Mouse (Mus musculus) kidney, embryonic 14.5 days (tissue): ENCODE measurements around the gene Tnfsf10. TPM values are rescaled to one million over a fixed set of nuclear protein-coding genes. Genes with fewer than 3 reads are reported as not detected.
A peak's percentile ranks its signal among the peaks of the same experiment; 100 is the strongest.

Experiments used
- ATAC-seq: fragments of 200-750 bp; cut with Nextera tagmentation; 2 replicates; pipeline ENCODE4 v1.8.0; 2017; ENCODE audit warnings: moderate number of reproducible peaks, mild to moderate bottlenecking, moderate TSS enrichment, moderate library complexity; ENCODE audit not compliant: low FRiP score, low TSS enrichment
- H3K27ac ChIP-seq: fragments of 300-500 bp; sonication (generic); 2 replicates; pipeline ENCODE4 v1.5.1; 2014; ENCODE audit warnings: low read depth, mild to moderate bottlenecking, low read length, moderate library complexity, mixed read lengths
- H3K27me3 ChIP-seq: fragments of 300-500 bp; sonication (generic); 2 replicates; pipeline ENCODE4 v1.6.1; 2014; ENCODE audit warnings: mild to moderate bottlenecking, low read length; ENCODE audit not compliant: control insufficient read depth, insufficient read depth
- H3K36me3 ChIP-seq: fragments of 300-500 bp; sonication (generic); 2 replicates; pipeline ENCODE4 v1.6.1; 2014; ENCODE audit warnings: low read length, mixed read lengths; ENCODE audit not compliant: control insufficient read depth, insufficient read depth
- H3K4me1 ChIP-seq: fragments of 300-500 bp; sonication (generic); 2 replicates; pipeline ENCODE4 v1.6.1; 2014; ENCODE audit warnings: low read length, mixed read lengths; ENCODE audit not compliant: control insufficient read depth, insufficient read depth
- H3K4me2 ChIP-seq: fragments of 300-500 bp; sonication (generic); replicated peaks from 2 replicates; pipeline ENCODE4 v1.6.1; 2014; ENCODE audit warnings: low read depth, mild to moderate bottlenecking, low read length
- H3K4me3 ChIP-seq: fragments of 300-500 bp; sonication (generic); 2 replicates; pipeline ENCODE4 v1.5.1; 2014; ENCODE audit warnings: mild to moderate bottlenecking, low read length
- H3K9ac ChIP-seq: fragments of 300-500 bp; sonication (generic); 2 replicates; pipeline ENCODE4 v1.6.1; 2014; ENCODE audit warnings: low read depth, mild to moderate bottlenecking, low read length, moderate library complexity
- H3K9me3 ChIP-seq: fragments of 300-500 bp; sonication (generic); 2 replicates; pipeline ENCODE4 v1.6.1; 2016; ENCODE audit warnings: low read length; ENCODE audit not compliant: control insufficient read depth
- WGBS: fragments of 180-500 bp; shearing (Covaris S2); extraction: QIAGEN DNeasy Blood & Tissue Kit; methylation state at CpG from one replicate; pipeline ENCODE4 v1.1.7; 2014; 5-methylcytosine and 5-hydroxymethylcytosine counted together
- polyA plus RNA-seq: library from polyadenylated mRNA; unstranded; fragments of >200 nt; fragmentation: Nextera tagmentation; extraction: Ambion mirVana; gene quantifications from 2 replicates; pipeline ENCODE4 v1.2.1, GENCODE M21; 2014

The Tnfsf10 gene
- polyA plus RNA-seq, 1 experiment from 2014 or later: 0.38 TPM

DNA sequence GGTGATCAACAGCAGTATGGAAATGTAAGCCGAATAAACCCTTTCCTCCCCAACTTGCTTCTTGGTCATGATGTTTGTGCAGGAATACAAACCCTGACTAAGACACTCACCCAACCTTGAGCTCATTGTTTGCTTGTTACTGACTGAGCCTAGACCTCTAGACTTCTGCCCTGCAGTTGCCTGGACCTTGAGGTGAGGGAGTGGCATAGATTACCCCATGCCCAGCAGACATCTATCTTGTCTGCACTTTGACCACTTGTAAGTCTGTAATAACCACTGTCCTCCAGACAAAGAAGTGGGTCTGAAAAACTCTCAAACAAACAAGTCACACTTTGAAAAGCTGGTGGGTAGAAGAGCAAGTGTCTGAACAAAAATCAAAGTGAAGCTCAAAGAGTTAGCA is 2.8 kb downstream of the Tnfsf10 start:
- Histone ChIP-seq H3K27ac (no peak overlapping the region), H3K4me3 (no peak overlapping the region), H3K4me2 (no peak overlapping the region), H3K36me3 (no peaks in the 10 kb centered on the region), H3K9ac (no peak overlapping the region), H3K4me1 (peaks cover 5% of the 10 kb centered on the region; the same call in 1 of the 2 replicates), H3K27me3 (no peaks in the 10 kb centered on the region), H3K9me3 (no peaks in the 10 kb centered on the region)
- no CpG with 5 or more reads among the region's 1 CpGs for WGBS
- ATAC-seq: no peak

DNA sequence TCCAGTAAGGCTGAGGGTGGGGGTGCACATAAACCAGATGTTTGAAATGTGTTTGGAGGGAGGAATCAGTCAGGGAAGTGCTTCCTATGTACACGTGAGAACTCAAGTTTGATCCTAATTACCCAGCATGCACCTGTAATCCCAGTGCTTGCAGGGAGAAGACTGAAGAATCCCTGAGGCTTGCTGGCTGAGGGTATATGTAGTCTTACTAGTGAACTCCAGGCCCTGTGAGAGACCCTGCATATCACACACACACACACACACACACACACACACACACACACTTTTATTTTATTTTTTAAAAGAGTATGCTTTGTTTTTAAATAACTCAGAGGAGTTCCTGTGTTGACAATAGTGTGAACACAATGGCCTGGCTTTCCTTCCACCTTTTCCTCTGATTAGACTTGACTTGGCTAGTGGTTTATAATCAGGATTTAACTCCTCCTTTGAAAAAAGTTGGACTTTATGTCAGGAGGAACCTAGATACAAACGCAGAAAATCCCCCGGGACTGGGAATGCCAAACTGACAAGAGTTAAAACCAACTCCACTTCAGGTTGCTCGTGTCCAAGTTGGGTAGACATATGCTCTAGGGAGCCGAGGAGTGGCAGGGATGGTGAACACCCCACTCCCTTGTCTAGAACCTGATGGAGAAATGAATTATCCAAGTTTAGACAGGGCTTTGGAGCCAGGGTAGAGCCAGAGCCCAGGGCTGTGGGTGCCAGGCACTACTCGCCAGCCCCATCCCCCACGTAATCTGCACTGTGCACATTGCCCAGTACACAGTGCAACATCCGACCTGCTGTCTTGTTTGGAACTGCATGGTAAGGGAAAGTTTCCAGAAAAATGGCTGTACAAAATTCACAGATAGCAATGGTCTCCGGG is 4.0 kb downstream of the Tnfsf10 start:
- no peaks in the 10 kb centered on the region for H3K9me3 ChIP-seq
- H3K27ac ChIP-seq: no peak overlapping the region
- peaks cover 5% of the 10 kb centered on the region; the same call in 1 of the 2 replicates for H3K4me1 ChIP-seq
- no peak for ATAC-seq
- no peak overlapping the region for H3K4me2 ChIP-seq
- H3K9ac ChIP-seq: no peak overlapping the region
- H3K27me3 ChIP-seq: no peaks in the 10 kb centered on the region
- no peak overlapping the region for H3K4me3 ChIP-seq
- H3K36me3 ChIP-seq: no peaks in the 10 kb centered on the region
- WGBS: 78% methylated on average over 9 of the region's 9 CpGs

DNA sequence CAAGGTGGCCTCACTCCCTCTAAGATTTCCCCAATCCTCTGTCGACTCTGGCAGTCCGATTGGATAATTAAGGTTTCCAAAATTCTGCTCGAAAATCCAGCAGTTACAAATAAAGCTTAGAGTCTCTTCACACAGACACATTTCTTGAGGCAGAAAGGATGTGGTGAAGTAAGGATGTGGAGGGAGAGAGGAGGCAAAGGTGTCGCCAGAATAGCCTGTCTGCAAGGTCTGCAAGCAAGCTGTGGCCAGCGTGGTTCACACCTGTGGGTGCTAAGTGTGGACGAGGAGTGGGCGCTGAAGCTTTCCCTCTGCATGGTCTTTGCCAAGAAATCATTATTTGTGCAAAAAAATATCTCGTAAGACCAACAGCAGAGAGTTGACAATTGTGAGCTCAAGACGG is 5.8 kb downstream of the Tnfsf10 start:
- Histone ChIP-seq H3K36me3 (no peaks in the 10 kb centered on the region), H3K9ac (no peak overlapping the region), H3K4me2 (no peak overlapping the region), H3K4me1 (no peaks in the 10 kb centered on the region), H3K4me3 (no peak overlapping the region), H3K9me3 (no peaks in the 10 kb centered on the region), H3K27ac (no peak overlapping the region), H3K27me3 (no peaks in the 10 kb centered on the region)
- no peak for ATAC-seq
- 79% methylated on average over 9 of the region's 9 CpGs for WGBS

DNA sequence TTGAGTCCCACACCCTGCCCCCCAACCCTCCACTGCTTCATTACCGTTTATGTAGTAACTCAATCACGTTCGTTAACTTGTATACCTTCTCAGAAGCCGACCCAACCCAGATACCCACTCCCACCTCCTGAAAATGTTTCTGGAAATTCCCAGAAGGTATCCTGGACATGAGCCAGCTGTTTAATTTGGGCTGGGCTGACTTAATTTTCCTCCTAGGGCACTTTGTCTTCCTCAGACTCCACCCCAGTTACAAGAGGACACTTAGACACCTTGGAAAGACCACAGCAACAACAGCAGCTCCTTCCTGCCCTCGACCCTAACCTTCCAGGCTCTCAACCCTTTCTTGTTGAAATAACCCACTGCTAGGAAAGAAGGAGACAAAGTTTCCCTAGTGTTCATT is 6.7 kb downstream of the Tnfsf10 start:
- Histone ChIP-seq H3K4me2 (no peak overlapping the region), H3K4me1 (no peaks in the 10 kb centered on the region), H3K9ac (no peak overlapping the region), H3K36me3 (no peaks in the 10 kb centered on the region), H3K9me3 (no peaks in the 10 kb centered on the region), H3K4me3 (no peak overlapping the region), H3K27me3 (no peaks in the 10 kb centered on the region), H3K27ac (no peak overlapping the region)
- WGBS: 24% methylated on average over 5 of the region's 5 CpGs
- no peak for ATAC-seq

DNA sequence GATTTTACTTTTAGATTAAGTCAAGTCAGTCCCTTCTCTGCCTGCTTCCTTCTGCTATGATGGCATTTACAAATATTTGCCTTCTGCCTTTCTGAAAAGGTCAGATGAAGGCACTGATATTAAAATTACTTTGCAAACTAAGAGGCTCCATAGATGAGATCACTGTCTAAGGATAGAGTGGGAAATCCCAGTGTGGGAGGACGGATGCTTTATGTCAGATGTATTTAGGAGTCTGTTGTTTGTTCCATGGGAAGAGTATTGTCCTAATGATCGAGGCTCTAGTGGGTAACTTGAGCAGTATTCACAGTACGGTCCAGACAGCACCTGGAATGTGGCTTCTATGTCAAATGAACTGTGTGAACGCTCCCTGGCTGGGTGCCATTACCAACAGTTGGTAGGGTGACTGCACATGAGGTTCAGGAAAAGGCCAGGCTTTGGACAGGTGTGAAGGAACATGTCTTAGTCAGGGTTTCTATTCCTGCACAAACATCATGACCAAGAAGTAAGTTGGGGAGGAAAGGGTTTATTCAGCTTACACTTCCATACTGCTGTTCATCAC is 9.9 kb downstream of the Tnfsf10 start:
- WGBS: 33% methylated on average over 4 of the region's 4 CpGs
- no peaks in the 10 kb centered on the region for H3K9me3 ChIP-seq
- ATAC-seq: peak; percentile 64; the same call in 1 of the 2 replicates
- no peak overlapping the region for H3K9ac ChIP-seq
- no peak overlapping the region for H3K27ac ChIP-seq
- H3K4me1 ChIP-seq: no peaks in the 10 kb centered on the region
- no peak overlapping the region for H3K4me2 ChIP-seq
- H3K36me3 ChIP-seq: no peaks in the 10 kb centered on the region
- H3K4me3 ChIP-seq: no peak overlapping the region
- no peaks in the 10 kb centered on the region for H3K27me3 ChIP-seq

DNA sequence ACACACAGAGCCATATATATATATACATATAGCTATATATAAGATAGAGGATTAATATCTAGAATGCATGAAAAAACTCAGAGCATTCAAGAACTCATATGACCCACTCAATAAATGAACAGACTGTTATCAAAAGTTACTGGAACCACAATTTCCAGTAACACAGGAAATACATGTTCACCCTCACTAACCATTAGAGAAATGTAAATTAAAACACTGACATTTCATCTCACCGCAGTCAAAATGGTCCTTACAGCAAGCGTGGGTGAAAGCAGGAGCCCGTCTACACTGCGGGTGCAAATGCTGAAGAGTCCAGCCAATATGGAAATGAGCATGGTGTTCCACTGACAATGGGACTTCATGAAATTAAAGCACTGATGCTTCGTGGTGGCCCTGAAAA is 13.9 kb downstream of the Tnfsf10 start:
- Histone ChIP-seq H3K27me3 (no peaks in the 10 kb centered on the region), H3K4me3 (no peak overlapping the region), H3K27ac (no peak overlapping the region), H3K4me2 (no peak overlapping the region), H3K36me3 (no peaks in the 10 kb centered on the region), H3K4me1 (0 out of 2 replicates have a peak, but pooled peaks cover 4% of the 10 kb centered on the region), H3K9me3 (no peaks in the 10 kb centered on the region), H3K9ac (no peak overlapping the region)
- ATAC-seq: no peak
- 89% methylated on average over 5 of the region's 5 CpGs for WGBS

DNA sequence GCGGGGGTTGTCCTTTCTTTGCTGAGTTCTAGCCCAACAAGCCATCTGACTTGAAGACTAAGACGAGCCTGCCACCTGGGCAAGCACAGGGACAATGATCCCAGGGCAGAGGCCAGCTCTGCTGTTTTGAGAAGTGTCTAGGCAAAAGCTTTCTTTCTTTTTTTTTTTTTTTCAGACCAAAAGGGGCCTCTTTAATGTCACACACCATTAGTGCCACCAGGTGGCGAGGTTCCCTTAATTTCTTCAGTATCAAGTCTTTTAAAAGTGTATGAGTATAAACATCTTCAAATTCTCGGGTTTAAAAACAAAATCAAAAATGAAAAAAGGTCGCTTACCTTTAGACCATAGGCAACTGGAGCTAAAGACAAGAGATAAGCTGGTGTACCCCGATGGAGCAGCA is 21.6 kb downstream of the Tnfsf10 start:
- 38% methylated on average over 6 of the region's 6 CpGs for WGBS
- Histone ChIP-seq H3K4me3 (no peak overlapping the region), H3K4me1 (no peaks in the 10 kb centered on the region), H3K27ac (no peak overlapping the region), H3K27me3 (no peaks in the 10 kb centered on the region), H3K9me3 (no peaks in the 10 kb centered on the region), H3K9ac (no peak overlapping the region), H3K36me3 (no peaks in the 10 kb centered on the region), H3K4me2 (no peak overlapping the region)
- ATAC-seq: no peak

DNA sequence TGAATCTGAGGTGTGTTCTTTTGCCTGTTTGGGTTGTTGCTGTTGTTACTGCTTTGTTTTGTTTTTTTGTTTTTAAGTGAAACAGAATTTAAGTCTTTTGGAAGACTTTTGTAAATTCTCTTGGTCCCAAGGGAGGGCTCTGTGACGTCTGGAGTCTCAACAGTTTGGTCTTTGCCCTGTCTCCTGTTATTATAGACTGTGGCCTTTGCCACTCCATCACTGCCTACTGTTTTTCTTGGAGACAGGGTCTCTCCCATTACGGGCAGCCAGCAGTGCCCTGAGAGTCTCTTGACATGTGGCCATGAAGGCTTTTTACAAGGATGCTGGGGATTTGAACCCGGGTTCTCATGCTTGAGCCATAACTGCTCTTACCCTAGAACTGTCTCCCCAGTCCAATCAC is 22.1 kb downstream of the Tnfsf10 start:
- H3K9ac ChIP-seq: no peak overlapping the region
- no peak; the same call in 1 of the 2 replicates for ATAC-seq
- 42% methylated on average over 3 of the region's 3 CpGs for WGBS

DNA sequence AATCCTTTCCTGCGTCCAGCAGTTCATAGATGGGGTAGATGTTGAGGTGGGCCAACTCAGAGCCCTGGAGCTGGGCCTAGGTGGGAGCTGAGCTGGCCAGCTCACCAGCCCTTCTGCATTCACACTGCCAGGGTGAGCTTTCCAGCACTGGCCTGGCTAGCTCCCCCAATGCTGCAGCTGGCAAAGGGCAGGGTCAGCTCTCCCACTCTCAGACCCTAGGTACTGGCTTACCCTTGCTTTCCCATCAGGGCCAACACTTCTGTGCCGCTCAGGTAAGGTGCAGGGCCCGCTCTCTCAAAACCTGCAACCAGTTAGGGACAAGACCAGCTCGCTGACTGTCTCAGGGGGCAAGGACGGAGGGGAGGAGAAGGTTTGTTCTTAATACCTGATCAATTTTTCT is 23.9 kb downstream of the Tnfsf10 start:
- no peak for ATAC-seq
- Histone ChIP-seq H3K9me3 (no peaks in the 10 kb centered on the region), H3K36me3 (no peaks in the 10 kb centered on the region), H3K9ac (no peak overlapping the region), H3K4me2 (no peak overlapping the region), H3K4me1 (no peaks in the 10 kb centered on the region), H3K4me3 (no peak overlapping the region), H3K27me3 (no peaks in the 10 kb centered on the region), H3K27ac (no peak overlapping the region)
- WGBS: 90% methylated on average over 5 of the region's 5 CpGs

More for the DNA sequence above, 22.1 kb downstream of the Tnfsf10 start:
- no peaks in the 10 kb centered on the region for H3K4me1 ChIP-seq
- H3K36me3 ChIP-seq: no peaks in the 10 kb centered on the region
- no peak overlapping the region for H3K4me2 ChIP-seq
- H3K4me3 ChIP-seq: no peak overlapping the region
- no peaks in the 10 kb centered on the region for H3K27me3 ChIP-seq
- H3K27ac ChIP-seq: no peak overlapping the region
- H3K9me3 ChIP-seq: no peaks in the 10 kb centered on the region
